9 mouse cellular contexts compared by ENCODE assay signal in the genomic region with DNA sequence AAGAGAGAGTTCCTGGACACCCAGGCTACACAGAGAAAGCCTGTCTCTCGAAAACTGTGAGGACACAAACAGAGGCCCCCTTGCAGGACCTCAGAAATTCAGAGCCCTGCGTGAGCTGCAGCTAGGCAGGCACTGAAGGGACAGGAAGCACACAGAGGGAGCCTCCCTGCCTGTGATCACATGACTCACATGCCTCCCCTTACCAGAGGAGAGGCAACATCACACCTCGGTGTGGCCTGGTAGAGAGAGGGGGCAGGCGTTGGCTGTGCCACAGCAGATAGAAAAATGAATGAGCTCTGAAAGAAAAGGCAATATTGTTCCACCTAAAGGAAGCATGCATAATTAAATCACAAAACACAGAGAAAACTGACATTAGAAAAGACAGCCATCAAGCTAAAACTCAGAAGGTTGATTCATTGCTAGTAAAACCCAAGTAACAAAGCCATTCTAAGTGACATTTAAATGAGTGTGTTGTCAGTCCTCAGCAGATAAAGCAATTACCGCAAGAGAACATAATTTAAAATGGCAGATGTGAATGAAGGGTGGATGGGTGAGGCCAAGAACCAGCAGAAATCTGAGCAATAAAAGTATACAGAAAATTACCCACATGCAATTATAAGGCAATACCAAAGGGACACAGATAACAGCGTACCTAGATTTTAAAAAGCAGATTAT.
DNase-seq lines count a peak whose midpoint lies in the region; ATAC-seq lines count a peak whose summit lies in the region.
"Had no signal": no experiment of that assay in that cellular context is flagged by ENCODE, and none has a peak within 500 bp of the region (broad histone marks: within the 10 kb centered on the region; RNA-seq: fewer than 3 reads in every experiment).

No protein-coding gene starts in this region.

- no peaks in the 10 kb centered on the region for H3K36me3 ChIP-seq in lung, embryonic 15.5 days
- H3K36me3 ChIP-seq in forebrain, embryonic 13.5 days (ENCODE audit: poor library complexity, severe bottlenecking), result no peaks in the 10 kb centered on the region
- H3K36me3 ChIP-seq in midbrain, embryonic 15.5 days (replicated peaks), result no peaks in the 10 kb centered on the region

- no peak overlapping the region for H3K4me3 ChIP-seq in lung, embryonic 15.5 days
- no peak overlapping the region for H3K4me3 ChIP-seq in forebrain, embryonic 13.5 days
- no peak overlapping the region for H3K4me3 ChIP-seq in midbrain, embryonic 15.5 days

- H3K9ac ChIP-seq in lung, embryonic 15.5 days, result no peak overlapping the region
- H3K9ac ChIP-seq in forebrain, embryonic 13.5 days, result no peak overlapping the region
- H3K9ac ChIP-seq in midbrain, embryonic 15.5 days, result no peak overlapping the region

- H3K27ac ChIP-seq in lung, embryonic 15.5 days, result no peak overlapping the region
- peak overlapping the region; percentile 44 for H3K27ac ChIP-seq in forebrain, embryonic 13.5 days
- 0 out of 2 replicates have a peak overlapping the region, but pooled peaks have one; percentile 5 for H3K27ac ChIP-seq in midbrain, embryonic 15.5 days
- H3K27ac ChIP-seq: kidney, postnatal 0 days had no signal

- 40% methylated on average over 6 of the region's 6 CpGs for WGBS in lung, embryonic 15.5 days
- WGBS in forebrain, embryonic 13.5 days, result 24% methylated on average over 6 of the region's 6 CpGs
- WGBS in midbrain, embryonic 15.5 days, result 31% methylated on average over 6 of the region's 6 CpGs

- DNase-seq in lung, postnatal 4 days, result no peak
- DNase-seq in ZHBTc4 (ENCODE audit: low read depth, low spot score), result peak; percentile 20
- no peak for DNase-seq in right cerebral cortex, postnatal 10 days (ENCODE audit: low spot score in 2 of 2)
- DNase-seq: cerebellum, adult 9-11 months had no signal

- ATAC-seq in lung, embryonic 15.5 days (ENCODE audit: borderline replicate concordance, extremely low read depth, low FRiP score, low TSS enrichment), result peak; percentile 57; the same call in 1 of the 2 replicates
- peak; percentile 86 for ATAC-seq in forebrain, embryonic 13.5 days
- ATAC-seq in midbrain, embryonic 15.5 days (replicated peaks), result no peak
- ATAC-seq in monocyte, adult 5-6 weeks (replicated peaks; ENCODE audit: insufficient number of reproducible peaks, low FRiP score, low TSS enrichment, poor library complexity, severe bottlenecking), result no peak

- no peaks in the 10 kb centered on the region for H3K27me3 ChIP-seq in lung, embryonic 15.5 days
- no peaks in the 10 kb centered on the region for H3K27me3 ChIP-seq in forebrain, embryonic 13.5 days
- no peaks in the 10 kb centered on the region for H3K27me3 ChIP-seq in midbrain, embryonic 15.5 days (replicated peaks)

- no peaks in the 10 kb centered on the region for H3K9me3 ChIP-seq in lung, embryonic 15.5 days
- no peaks in the 10 kb centered on the region for H3K9me3 ChIP-seq in forebrain, embryonic 13.5 days (replicated peaks)
- H3K9me3 ChIP-seq in midbrain, embryonic 15.5 days, result no peaks in the 10 kb centered on the region

- no peaks in the 10 kb centered on the region for H3K4me1 ChIP-seq in lung, embryonic 15.5 days
- peaks cover 14% of the 10 kb centered on the region for H3K4me1 ChIP-seq in forebrain, embryonic 13.5 days
- H3K4me1 ChIP-seq in midbrain, embryonic 15.5 days, result peaks cover 4% of the 10 kb centered on the region

- H3K4me2 ChIP-seq in lung, embryonic 15.5 days, result no peak overlapping the region
- no peak overlapping the region for H3K4me2 ChIP-seq in forebrain, embryonic 13.5 days
- H3K4me2 ChIP-seq in midbrain, embryonic 15.5 days, result no peak overlapping the region

Comparison
In these comparisons a context has a peak if more than half of its experiments do, and no peak if none do; other contexts are left out.
1. ATAC-seq: peak in lung, embryonic 15.5 days (single experiment) and forebrain, embryonic 13.5 days (single experiment); none in midbrain, embryonic 15.5 days (single experiment) and monocyte, adult 5-6 weeks (single experiment).